Mouse (Mus musculus): ENCODE data around the gene Cidec. TPM values are rescaled to one million over a fixed set of nuclear protein-coding genes. Genes with fewer than 3 reads are reported as not detected.

The Cidec gene
- total and polyA plus RNA-seq, 2 experiments: 0.92 to 1.5 TPM

GRCm38 (mm10) chr6:113457952-113458534, 22.5 kb upstream of the Cidec start, which contains the start of gene Il17re:
Gene Il17re, plus strand, starts transcription at chr6:113458484.
- Histone ChIP-seq H3K9ac (ENCODE audit: low read depth, low read length) (no peak within 1 kb of the TSS), H3K27me3 (ENCODE audit: control insufficient read depth, insufficient read depth, low read length) (no peaks in the 10 kb centered on the region), H3K79me2 (ENCODE audit: control insufficient read depth, insufficient read depth, low read length) (no peaks in the 10 kb centered on the region), H3K36me3 (ENCODE audit: control insufficient read depth, insufficient read depth, low read length) (no peaks in the 10 kb centered on the region), H3K4me3 (ENCODE audit: insufficient read depth, low read depth, low read length) (0 out of 2 replicates have a peak within 1 kb of the TSS, but pooled peaks have one; percentile 26), H3K4me1 (ENCODE audit: control insufficient read depth, insufficient read depth, low read length) (no peaks in the 10 kb centered on the region), H3K27ac (replicated peaks; ENCODE audit: insufficient read depth, low read depth, low read length) (no peak within 1 kb of the TSS)
- TF ChIP-seq POLR2A (IDR thresholded peaks at IDR 0.05; ENCODE audit: extremely low read depth, insufficient read depth, low read length) (no peak), CTCF (IDR thresholded peaks at IDR 0.05; ENCODE audit: low read depth, low read length) (no peak)
- WGBS: 75% methylated on average over 10 of the region's 10 CpGs
- DNase-seq (ENCODE audit: extremely low read depth, low read depth, low spot score): no peak

GRCm38 (mm10) chr6:113455007-113455406, 19.4 kb upstream of the Cidec start:
- no peaks in the 10 kb centered on the region for H3K36me3 ChIP-seq (ENCODE audit: control insufficient read depth, insufficient read depth, low read length)
- no peak overlapping the region for H3K4me3 ChIP-seq (ENCODE audit: insufficient read depth, low read depth, low read length)
- no peaks in the 10 kb centered on the region for H3K27me3 ChIP-seq (ENCODE audit: control insufficient read depth, insufficient read depth, low read length)
- 67% methylated on average over 5 of the region's 5 CpGs for WGBS
- no peak for DNase-seq (ENCODE audit: extremely low read depth, low read depth, low spot score)
- H3K27ac ChIP-seq (replicated peaks; ENCODE audit: insufficient read depth, low read depth, low read length): no peak overlapping the region
- H3K79me2 ChIP-seq (ENCODE audit: control insufficient read depth, insufficient read depth, low read length): no peaks in the 10 kb centered on the region
- no peaks in the 10 kb centered on the region; the same call in 1 of the 2 replicates for H3K4me1 ChIP-seq (ENCODE audit: control insufficient read depth, insufficient read depth, low read length)
- no peak overlapping the region for H3K9ac ChIP-seq (ENCODE audit: low read depth, low read length)
- no peak for TF ChIP-seq POLR2A (IDR thresholded peaks at IDR 0.05; ENCODE audit: extremely low read depth, insufficient read depth, low read length)
- TF ChIP-seq CTCF (IDR thresholded peaks at IDR 0.05; ENCODE audit: low read depth, low read length): no peak

- Histone ChIP-seq H3K79me2 (ENCODE audit: control insufficient read depth, insufficient read depth, low read length) (no peaks in the 10 kb centered on the region), H3K4me1 (ENCODE audit: control insufficient read depth, insufficient read depth, low read length) (no peaks in the 10 kb centered on the region; the same call in none of the 2 replicates), H3K4me3 (ENCODE audit: insufficient read depth, low read depth, low read length) (no peak overlapping the region), H3K9ac (ENCODE audit: low read depth, low read length) (no peak overlapping the region), H3K27ac (replicated peaks; ENCODE audit: insufficient read depth, low read depth, low read length) (no peak overlapping the region), H3K36me3 (ENCODE audit: control insufficient read depth, insufficient read depth, low read length) (peaks cover 14% of the 10 kb centered on the region), H3K27me3 (ENCODE audit: control insufficient read depth, insufficient read depth, low read length) (no peaks in the 10 kb centered on the region)
- WGBS: 70% methylated on average over 2 of the region's 2 CpGs
- no peak for DNase-seq (ENCODE audit: extremely low read depth, low read depth, low spot score)
- TF ChIP-seq POLR2A (IDR thresholded peaks at IDR 0.05; ENCODE audit: extremely low read depth, insufficient read depth, low read length): no peak
- TF ChIP-seq CTCF (IDR thresholded peaks at IDR 0.05; ENCODE audit: low read depth, low read length): no peak
Measured at GRCm38 (mm10) chr6:113451839-113452238, 16.3 kb upstream of the Cidec start.

GRCm38 (mm10) chr6:113447639-113448038, 12.1 kb upstream of the Cidec start:
- H3K27ac ChIP-seq (replicated peaks; ENCODE audit: insufficient read depth, low read depth, low read length): no peak overlapping the region
- WGBS: 95% methylated on average over 4 of the region's 4 CpGs
- H3K27me3 ChIP-seq (ENCODE audit: control insufficient read depth, insufficient read depth, low read length): no peaks in the 10 kb centered on the region
- H3K4me3 ChIP-seq (ENCODE audit: insufficient read depth, low read depth, low read length): no peak overlapping the region
- H3K4me1 ChIP-seq (ENCODE audit: control insufficient read depth, insufficient read depth, low read length): peaks cover 9% of the 10 kb centered on the region
- no peak overlapping the region for H3K9ac ChIP-seq (ENCODE audit: low read depth, low read length)
- no peak for DNase-seq (ENCODE audit: extremely low read depth, low read depth, low spot score)
- no peak for TF ChIP-seq CTCF (IDR thresholded peaks at IDR 0.05; ENCODE audit: low read depth, low read length)
- no peak for TF ChIP-seq POLR2A (IDR thresholded peaks at IDR 0.05; ENCODE audit: extremely low read depth, insufficient read depth, low read length)
- peaks cover 3% of the 10 kb centered on the region for H3K79me2 ChIP-seq (ENCODE audit: control insufficient read depth, insufficient read depth, low read length)
- H3K36me3 ChIP-seq (ENCODE audit: control insufficient read depth, insufficient read depth, low read length): peaks cover 19% of the 10 kb centered on the region

- H3K27ac ChIP-seq (replicated peaks; ENCODE audit: insufficient read depth, low read depth, low read length): no peak overlapping the region
- peaks cover 19% of the 10 kb centered on the region for H3K36me3 ChIP-seq (ENCODE audit: control insufficient read depth, insufficient read depth, low read length)
- 33% methylated on average over 8 of the region's 8 CpGs for WGBS
- H3K79me2 ChIP-seq (ENCODE audit: control insufficient read depth, insufficient read depth, low read length): peaks cover 5% of the 10 kb centered on the region
- no peaks in the 10 kb centered on the region for H3K27me3 ChIP-seq (ENCODE audit: control insufficient read depth, insufficient read depth, low read length)
- no peak overlapping the region for H3K9ac ChIP-seq (ENCODE audit: low read depth, low read length)
- peaks cover 21% of the 10 kb centered on the region for H3K4me1 ChIP-seq (ENCODE audit: control insufficient read depth, insufficient read depth, low read length)
- peak; percentile 62 for DNase-seq (ENCODE audit: extremely low read depth, low read depth, low spot score)
- no peak overlapping the region for H3K4me3 ChIP-seq (ENCODE audit: insufficient read depth, low read depth, low read length)
- TF ChIP-seq POLR2A (IDR thresholded peaks at IDR 0.05; ENCODE audit: extremely low read depth, insufficient read depth, low read length): no peak
- TF ChIP-seq CTCF (IDR thresholded peaks at IDR 0.05; ENCODE audit: low read depth, low read length): no peak
Measured at GRCm38 (mm10) chr6:113444207-113444965, 8.8 kb upstream of the Cidec start.

- 34% methylated on average over 12 of the region's 12 CpGs for WGBS
- peak overlapping the region; percentile 72 for H3K27ac ChIP-seq (replicated peaks; ENCODE audit: insufficient read depth, low read depth, low read length)
- H3K4me1 ChIP-seq (ENCODE audit: control insufficient read depth, insufficient read depth, low read length): peaks cover 28% of the 10 kb centered on the region
- H3K79me2 ChIP-seq (ENCODE audit: control insufficient read depth, insufficient read depth, low read length): peaks cover 5% of the 10 kb centered on the region
- H3K36me3 ChIP-seq (ENCODE audit: control insufficient read depth, insufficient read depth, low read length): peaks cover 17% of the 10 kb centered on the region
- no peaks in the 10 kb centered on the region for H3K27me3 ChIP-seq (ENCODE audit: control insufficient read depth, insufficient read depth, low read length)
- TF ChIP-seq POLR2A (IDR thresholded peaks at IDR 0.05; ENCODE audit: extremely low read depth, insufficient read depth, low read length) (no peak), CTCF (IDR thresholded peaks at IDR 0.05; ENCODE audit: low read depth, low read length) (peak; percentile 45; the same call in 1 of the 2 replicates)
- peak overlapping the region; percentile 92 for H3K4me3 ChIP-seq (ENCODE audit: insufficient read depth, low read depth, low read length)
- H3K9ac ChIP-seq (ENCODE audit: low read depth, low read length): peak overlapping the region; percentile 93
- DNase-seq (ENCODE audit: extremely low read depth, low read depth, low spot score): peak; percentile 41
Measured at GRCm38 (mm10) chr6:113443091-113443490, 7.5 kb upstream of the Cidec start.
